Mouse (Mus musculus): Measurements from ENCODE around the gene Prr11. TPM values are rescaled to one million over a fixed set of nuclear protein-coding genes. Genes with fewer than 3 reads are reported as not detected.
A peak's percentile ranks its signal among the peaks of the same experiment; 100 is the strongest.
"Not testable (repeated sequence)": the region's sequence is repeated elsewhere in the genome, so short reads cannot be mapped to it uniquely, and the experiment has no call there.

The Prr11 gene
- total and polyA plus RNA-seq, 2 experiments from 2014 or later, result 1.6 to 1.8 TPM

DNA sequence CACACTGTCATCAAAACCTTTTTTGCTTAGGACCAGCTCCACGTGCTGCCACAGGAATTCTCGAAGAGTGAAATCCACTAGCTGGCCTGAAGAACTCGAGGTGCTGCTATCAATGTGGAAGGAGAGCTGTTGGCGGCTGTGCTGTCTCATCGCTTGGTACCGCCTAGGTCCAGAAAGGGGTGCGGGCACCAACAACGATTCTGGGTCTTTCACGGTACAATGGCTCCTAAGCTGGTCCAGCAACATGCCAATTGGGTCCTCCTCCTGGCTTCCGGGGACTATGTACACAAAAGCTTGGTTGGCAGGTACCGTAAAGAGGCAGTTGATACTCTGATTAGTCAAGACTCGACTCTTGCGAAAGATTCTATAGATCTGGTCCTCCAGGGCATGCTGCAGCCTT is 23.0 kb downstream of the Prr11 start:
- no peak for ATAC-seq
- Histone ChIP-seq H3K4me3 (ENCODE audit: low read length) (peak overlapping the region; percentile 66), H3K9me3 (ENCODE audit: low read length) (no peaks in the 10 kb centered on the region), H3K9ac (replicated peaks; ENCODE audit: low read length) (no peak overlapping the region), H3K4me1 (ENCODE audit: insufficient read depth, low read length) (peaks cover 9% of the 10 kb centered on the region), H3K27me3 (ENCODE audit: insufficient read depth, low read length) (no peaks in the 10 kb centered on the region), H3K36me3 (ENCODE audit: insufficient read depth, low read length) (peaks cover 24% of the 10 kb centered on the region), H3K27ac (no peak overlapping the region), H3K4me2 (ENCODE audit: low read depth, low read length) (peak overlapping the region; percentile 82)
- no peak for DNase-seq (ENCODE audit: low spot score)
- 90% methylated on average over 13 of the region's 13 CpGs for WGBS
- no peak for TF ChIP-seq CTCF (IDR thresholded peaks at IDR 0.05; ENCODE audit: low read depth)

- WGBS, result 64% methylated on average over 1 of the region's 1 CpGs
- ATAC-seq (no peak), DNase-seq (ENCODE audit: low spot score) (no peak)
- no peak for TF ChIP-seq CTCF (IDR thresholded peaks at IDR 0.05; ENCODE audit: low read depth)
- Histone ChIP-seq H3K27ac (no peak overlapping the region), H3K9me3 (ENCODE audit: low read length) (no peaks in the 10 kb centered on the region), H3K9ac (replicated peaks; ENCODE audit: low read length) (no peak overlapping the region), H3K36me3 (ENCODE audit: insufficient read depth, low read length) (peaks cover 33% of the 10 kb centered on the region), H3K4me3 (ENCODE audit: low read length) (no peak overlapping the region), H3K4me2 (ENCODE audit: low read depth, low read length) (no peak overlapping the region), H3K4me1 (ENCODE audit: insufficient read depth, low read length) (peaks cover 9% of the 10 kb centered on the region), H3K27me3 (ENCODE audit: insufficient read depth, low read length) (no peaks in the 10 kb centered on the region)
Observed at GRCm38 (mm10) chr11:87083712-87084111, 24.8 kb downstream of the Prr11 start.

DNA sequence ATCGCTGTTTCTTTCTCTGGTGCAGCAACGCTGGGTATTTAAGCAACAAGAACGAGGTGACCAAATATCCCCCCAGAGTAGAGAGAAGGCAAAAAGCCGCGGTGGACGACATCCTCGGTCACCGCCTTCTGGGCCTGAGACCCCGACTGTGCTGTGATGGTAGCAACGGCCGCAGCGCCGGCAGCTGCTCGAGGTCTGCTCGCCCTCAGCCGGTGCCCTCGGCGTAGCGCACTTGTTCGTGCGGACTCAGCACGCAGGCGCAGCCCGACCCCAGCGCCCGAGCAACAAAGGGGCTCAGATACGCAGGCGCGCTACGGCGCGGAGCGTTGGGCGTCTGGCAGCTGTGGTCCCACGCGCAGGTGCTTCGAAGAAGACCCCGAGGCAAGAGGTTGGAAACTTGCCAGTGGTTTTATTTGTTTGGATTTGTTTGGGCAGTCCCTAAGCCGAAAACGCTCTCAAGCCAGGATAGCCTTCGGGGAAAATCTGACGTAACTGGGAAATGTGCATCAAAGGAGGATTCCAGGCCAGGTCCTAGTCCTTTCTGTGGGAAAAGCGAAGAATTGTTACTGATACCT is 34.6 kb downstream of the Prr11 start, which contains the start of gene Gdpd1:
Gene Gdpd1 (minus strand): TSS at position 197 of the 575 bp plus-strand sequence.
- peak; percentile 48 for TF ChIP-seq CTCF (IDR thresholded peaks at IDR 0.05; ENCODE audit: low read depth)
- DNase-seq (ENCODE audit: low spot score) (peak; percentile 98), ATAC-seq (peak; percentile 96)
- H3K4me2 ChIP-seq (ENCODE audit: low read depth, low read length), result peak within 1 kb of the TSS; percentile 79
- H3K9ac ChIP-seq (replicated peaks; ENCODE audit: low read length), result peak within 1 kb of the TSS; percentile 89
- under 1% methylated on average over 43 of the region's 43 CpGs for WGBS
- no peaks in the 10 kb centered on the region for H3K27me3 ChIP-seq (ENCODE audit: insufficient read depth, low read length)
- H3K4me1 ChIP-seq (ENCODE audit: insufficient read depth, low read length), result no peaks in the 10 kb centered on the region
- H3K27ac ChIP-seq, result peak within 1 kb of the TSS; percentile 98
- H3K36me3 ChIP-seq (ENCODE audit: insufficient read depth, low read length), result peaks cover 13% of the 10 kb centered on the region; the same call in 1 of the 2 replicates
- peak within 1 kb of the TSS; percentile 61 for H3K4me3 ChIP-seq (ENCODE audit: low read length)
- no peaks in the 10 kb centered on the region for H3K9me3 ChIP-seq (ENCODE audit: low read length)

GRCm38 (mm10) chr11:87073343-87073865 is 35.1 kb downstream of the Prr11 start:
- H3K4me1 ChIP-seq (ENCODE audit: insufficient read depth, low read length), result no peaks in the 10 kb centered on the region
- H3K36me3 ChIP-seq (ENCODE audit: insufficient read depth, low read length), result peaks cover 13% of the 10 kb centered on the region; the same call in 1 of the 2 replicates
- H3K4me3 ChIP-seq (ENCODE audit: low read length), result peak overlapping the region; percentile 61
- ATAC-seq, result peak; percentile 76
- peak overlapping the region; percentile 89 for H3K9ac ChIP-seq (replicated peaks; ENCODE audit: low read length)
- under 1% methylated on average over 24 of the region's 24 CpGs for WGBS
- H3K9me3 ChIP-seq (ENCODE audit: low read length), result no peaks in the 10 kb centered on the region
- H3K27ac ChIP-seq, result peak overlapping the region; percentile 98
- TF ChIP-seq CTCF (IDR thresholded peaks at IDR 0.05; ENCODE audit: low read depth), result peak; percentile 62
- H3K4me2 ChIP-seq (ENCODE audit: low read depth, low read length), result peak overlapping the region; percentile 79
- DNase-seq (ENCODE audit: low spot score), result peak; percentile 84
- no peaks in the 10 kb centered on the region for H3K27me3 ChIP-seq (ENCODE audit: insufficient read depth, low read length)

DNA sequence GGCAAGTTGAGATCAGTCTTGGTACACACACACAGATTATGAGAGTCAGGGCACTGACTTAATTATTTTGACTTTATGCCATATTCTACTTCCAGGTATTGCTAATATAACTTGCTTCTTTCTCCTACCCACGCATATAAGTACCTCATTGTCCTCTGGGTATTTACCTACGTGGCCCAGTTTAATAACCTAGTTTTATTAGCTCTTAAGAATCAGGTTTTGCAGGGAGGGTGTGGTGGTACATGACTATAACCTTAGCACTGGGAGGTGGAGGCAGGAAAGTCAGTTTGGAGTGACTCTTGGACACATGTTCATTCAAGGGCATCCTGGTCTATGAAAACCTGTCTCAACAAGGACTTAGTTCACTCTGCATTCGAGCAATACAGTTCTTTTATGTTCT is 46.4 kb downstream of the Prr11 start:
- H3K9me3 ChIP-seq (ENCODE audit: low read length), result no peaks in the 10 kb centered on the region
- WGBS, result 75% methylated on average over 3 of the region's 3 CpGs
- ATAC-seq, result no peak
- H3K27me3 ChIP-seq (ENCODE audit: insufficient read depth, low read length), result no peaks in the 10 kb centered on the region
- H3K9ac ChIP-seq (replicated peaks; ENCODE audit: low read length), result no peak overlapping the region
- H3K4me3 ChIP-seq (ENCODE audit: low read length), result no peak overlapping the region
- H3K4me2 ChIP-seq (ENCODE audit: low read depth, low read length), result no peak overlapping the region
- TF ChIP-seq CTCF (IDR thresholded peaks at IDR 0.05; ENCODE audit: low read depth), result no peak
- H3K27ac ChIP-seq, result no peak overlapping the region
- peaks cover 29% of the 10 kb centered on the region; the same call in 1 of the 2 replicates for H3K36me3 ChIP-seq (ENCODE audit: insufficient read depth, low read length)
- no peaks in the 10 kb centered on the region for H3K4me1 ChIP-seq (ENCODE audit: insufficient read depth, low read length)
- DNase-seq (ENCODE audit: low spot score), result no peak

DNA sequence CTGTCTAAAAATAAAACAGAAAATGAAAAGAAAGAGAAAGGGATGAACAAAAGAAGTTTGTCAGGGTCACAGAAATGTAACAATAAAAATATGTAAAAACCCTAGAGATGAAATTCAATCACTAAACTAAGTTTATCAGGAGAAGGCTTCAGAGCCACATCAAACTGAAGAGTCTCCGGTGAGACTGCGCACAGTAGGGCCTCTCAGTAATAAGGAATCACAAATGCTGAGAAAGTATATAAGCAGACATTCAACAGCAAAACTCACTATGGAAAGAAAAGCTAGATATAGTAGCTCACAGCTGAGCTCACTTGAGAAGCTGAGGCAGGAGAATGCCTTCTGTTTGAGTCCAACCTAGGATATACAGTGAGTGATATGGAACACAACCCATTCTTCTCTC is 48.1 kb downstream of the Prr11 start:
- Histone ChIP-seq H3K4me2 (ENCODE audit: low read depth, low read length) (no peak overlapping the region), H3K4me3 (ENCODE audit: low read length) (no peak overlapping the region), H3K36me3 (ENCODE audit: insufficient read depth, low read length) (peaks cover 41% of the 10 kb centered on the region; the same call in 1 of the 2 replicates), H3K9ac (replicated peaks; ENCODE audit: low read length) (no peak overlapping the region), H3K27me3 (ENCODE audit: insufficient read depth, low read length) (no peaks in the 10 kb centered on the region), H3K4me1 (ENCODE audit: insufficient read depth, low read length) (no peaks in the 10 kb centered on the region), H3K9me3 (ENCODE audit: low read length) (no peaks in the 10 kb centered on the region), H3K27ac (no peak overlapping the region)
- 95% methylated on average over 2 of the region's 2 CpGs for WGBS
- no peak for ATAC-seq
- DNase-seq (ENCODE audit: low spot score), result no peak
- TF ChIP-seq CTCF (IDR thresholded peaks at IDR 0.05; ENCODE audit: low read depth), result no peak

GRCm38 (mm10) chr11:87056286-87056685 is 52.2 kb downstream of the Prr11 start:
- 93% methylated on average over 6 of the region's 6 CpGs for WGBS
- DNase-seq (ENCODE audit: low spot score) (no peak), ATAC-seq (no peak)

GRCm38 (mm10) chr11:87048900-87049299 is 59.6 kb downstream of the Prr11 start:
- peaks cover 41% of the 10 kb centered on the region for H3K36me3 ChIP-seq (ENCODE audit: insufficient read depth, low read length)
- 94% methylated on average over 7 of the region's 7 CpGs for WGBS
- H3K9me3 ChIP-seq (ENCODE audit: low read length); DNase-seq (ENCODE audit: low spot score); H3K9ac ChIP-seq (replicated peaks; ENCODE audit: low read length); H3K27me3 ChIP-seq (ENCODE audit: insufficient read depth, low read length); H3K4me3 ChIP-seq (ENCODE audit: low read length); H3K27ac ChIP-seq; H3K4me2 ChIP-seq (ENCODE audit: low read depth, low read length); ATAC-seq; H3K4me1 ChIP-seq (ENCODE audit: insufficient read depth, low read length): not testable (repeated sequence)

More at GRCm38 (mm10) chr11:87056286-87056685, 52.2 kb downstream of the Prr11 start:
- Histone ChIP-seq H3K27me3 (ENCODE audit: insufficient read depth, low read length) (no peaks in the 10 kb centered on the region), H3K9me3 (ENCODE audit: low read length) (no peaks in the 10 kb centered on the region), H3K4me2 (ENCODE audit: low read depth, low read length) (no peak overlapping the region), H3K36me3 (ENCODE audit: insufficient read depth, low read length) (peaks cover 60% of the 10 kb centered on the region), H3K9ac (replicated peaks; ENCODE audit: low read length) (no peak overlapping the region), H3K4me1 (ENCODE audit: insufficient read depth, low read length) (no peaks in the 10 kb centered on the region), H3K4me3 (ENCODE audit: low read length) (no peak overlapping the region), H3K27ac (no peak overlapping the region)
- TF ChIP-seq CTCF (IDR thresholded peaks at IDR 0.05; ENCODE audit: low read depth), result no peak

All from hindbrain, postnatal 0 days (tissue).